Mouse (Mus musculus): ENCODE data around the gene Il17c.

Gene Il17c

GRCm38 (mm10) chr8:122421376-122422070 lies at the start of gene Il17c:
Gene Il17c (plus strand): TSS chr8:122422020.
- DNase-seq (ENCODE audit: low read depth, low spot score) = no peak

GRCm38 (mm10) chr8:122375320-122375719 lies 46.5 kb upstream of the Il17c start:
- DNase-seq (ENCODE audit: low read depth, low spot score) = no peak

- no peak for DNase-seq (ENCODE audit: low read depth, low spot score)
Observed at GRCm38 (mm10) chr8:122375751-122376364, 46.0 kb upstream of the Il17c start.

GRCm38 (mm10) chr8:122376365-122377231 lies 45.2 kb upstream of the Il17c start, which contains the start of gene Zc3h18:
Gene Zc3h18 (plus strand): TSS chr8:122376609.
- peak; percentile 98 for DNase-seq (ENCODE audit: low read depth, low spot score)

GRCm38 (mm10) chr8:122383039-122383438 lies 38.8 kb upstream of the Il17c start:
- no peak for DNase-seq (ENCODE audit: low read depth, low spot score)

GRCm38 (mm10) chr8:122389357-122389756 lies 32.5 kb upstream of the Il17c start:
- DNase-seq (ENCODE audit: low read depth, low spot score) = no peak

- DNase-seq (ENCODE audit: low read depth, low spot score) = no peak
Observed at GRCm38 (mm10) chr8:122390758-122391157, 31.1 kb upstream of the Il17c start.

GRCm38 (mm10) chr8:122393717-122394116 lies 28.1 kb upstream of the Il17c start:
- DNase-seq (ENCODE audit: low read depth, low spot score) = no peak

- no peak for DNase-seq (ENCODE audit: low read depth, low spot score)
Observed at GRCm38 (mm10) chr8:122395291-122395690, 26.5 kb upstream of the Il17c start.

GRCm38 (mm10) chr8:122398186-122398585 lies 23.6 kb upstream of the Il17c start:
- no peak for DNase-seq (ENCODE audit: low read depth, low spot score)

GRCm38 (mm10) chr8:122405146-122405805 lies 16.5 kb upstream of the Il17c start:
- DNase-seq (ENCODE audit: low read depth, low spot score) = no peak

- DNase-seq (ENCODE audit: low read depth, low spot score) = no peak
Observed at GRCm38 (mm10) chr8:122407678-122408077, 14.1 kb upstream of the Il17c start.

- no peak for DNase-seq (ENCODE audit: low read depth, low spot score)
Observed at GRCm38 (mm10) chr8:122414311-122414710, 7.5 kb upstream of the Il17c start.

- DNase-seq (ENCODE audit: low read depth, low spot score) = no peak
Observed at GRCm38 (mm10) chr8:122415554-122415953, 6.3 kb upstream of the Il17c start.

GRCm38 (mm10) chr8:122419881-122420555 lies 1.8 kb upstream of the Il17c start:
- no peak for DNase-seq (ENCODE audit: low read depth, low spot score)

GRCm38 (mm10) chr8:122423217-122423616 lies 1.4 kb downstream of the Il17c start:
- DNase-seq (ENCODE audit: low read depth, low spot score) = no peak

- no peak for DNase-seq (ENCODE audit: low read depth, low spot score)
Observed at GRCm38 (mm10) chr8:122423659-122424058, 1.8 kb downstream of the Il17c start.

GRCm38 (mm10) chr8:122426145-122426544 lies 4.3 kb downstream of the Il17c start:
- no peak for DNase-seq (ENCODE audit: low read depth, low spot score)

GRCm38 (mm10) chr8:122427607-122428006 lies 5.8 kb downstream of the Il17c start:
- no peak for DNase-seq (ENCODE audit: low read depth, low spot score)

- DNase-seq (ENCODE audit: low read depth, low spot score) = no peak
Observed at GRCm38 (mm10) chr8:122428163-122428562, 6.3 kb downstream of the Il17c start.

GRCm38 (mm10) chr8:122430058-122430636 lies 8.3 kb downstream of the Il17c start:
- no peak for DNase-seq (ENCODE audit: low read depth, low spot score)
